Mouse (Mus musculus): ENCODE data around the gene Dtx3l. TPM values are rescaled to one million over a fixed set of nuclear protein-coding genes. Genes with fewer than 3 reads are reported as not detected.

Gene Dtx3l
- polyA plus RNA-seq (2017; shearing (Covaris generic)), result 22.8 TPM

DNA sequence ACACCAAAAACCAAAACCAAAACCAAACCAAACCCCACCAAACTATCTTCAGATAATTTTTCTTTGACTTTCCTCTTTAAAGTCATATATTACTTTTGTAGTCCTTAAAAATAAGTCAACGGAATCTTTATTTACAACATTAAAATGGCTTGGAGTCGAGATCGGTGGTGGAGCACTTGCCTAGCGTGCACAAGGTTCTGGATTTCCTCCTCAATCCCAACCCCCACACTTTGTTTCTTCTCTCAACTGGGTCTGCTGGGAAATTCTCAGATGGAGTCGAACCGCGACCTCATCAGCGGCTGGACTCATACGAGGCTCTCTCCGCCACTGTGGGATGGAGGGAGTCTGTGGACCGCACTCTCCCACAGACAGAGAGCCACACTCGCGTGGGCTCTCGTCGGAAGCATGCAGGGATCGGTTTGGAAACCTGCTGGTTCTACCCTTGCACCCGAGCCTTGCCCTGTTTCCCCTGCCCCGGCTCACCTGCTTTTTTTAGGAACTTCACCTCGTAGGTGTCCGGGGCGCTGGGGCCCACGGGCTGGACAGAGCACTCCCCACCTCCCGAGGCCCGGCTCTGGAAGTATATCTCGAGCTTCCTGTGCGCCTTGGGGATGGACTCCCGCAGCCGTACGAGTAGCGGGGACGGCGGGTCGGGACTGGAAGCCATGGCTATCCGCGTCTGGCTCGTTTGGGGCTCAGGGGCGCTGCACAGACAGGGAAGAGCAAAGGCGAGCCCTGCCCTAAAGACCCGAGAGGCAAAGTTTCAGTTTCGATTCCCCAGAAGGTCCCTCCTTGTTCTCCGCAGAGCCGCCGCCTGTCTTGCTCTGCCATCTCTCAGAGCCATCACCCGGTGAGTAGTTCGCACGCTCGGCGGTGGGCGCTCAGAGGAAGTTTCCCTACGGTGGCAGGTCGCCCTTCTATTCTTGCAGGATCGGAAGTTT is at the start of gene Dtx3l, which contains the start of gene Parp9:
Gene Dtx3l (minus strand): TSS at position 941 of the 941 bp plus-strand sequence.
Gene Parp9 (plus strand): TSS at position 260 of the 941 bp plus-strand sequence.

DNA sequence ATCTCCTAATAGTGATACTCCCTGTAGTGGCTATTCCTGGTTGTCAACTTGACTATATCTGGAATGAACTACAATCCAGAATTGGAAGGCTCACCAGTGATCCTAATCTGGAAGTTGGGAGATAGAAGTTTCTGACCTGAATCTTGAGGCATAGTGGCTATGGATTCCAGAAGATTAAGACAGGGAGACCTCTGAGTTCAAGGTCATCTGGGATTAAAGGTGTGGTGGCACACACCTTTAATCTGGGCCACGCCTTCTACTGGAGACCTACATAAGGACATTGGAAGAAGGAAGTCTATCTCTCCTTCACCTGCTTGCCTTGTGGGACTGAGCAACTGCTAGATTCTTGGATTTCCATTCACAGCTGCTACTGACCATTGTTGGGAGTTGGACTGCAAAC is 39.5 kb upstream of the Dtx3l start, which contains the start of gene Kpna1:
Gene Kpna1 (plus strand): TSS at position 301 of the 400 bp plus-strand sequence.

Other genes starting within 250 kb of the Dtx3l start
- 24.0 TPM for gene Dirc2, start 169.8 kb downstream of the Dtx3l start, polyA plus RNA-seq (2017; shearing (Covaris generic))
- gene Hspbap1, start 168.8 kb downstream of the Dtx3l start, polyA plus RNA-seq (2017; shearing (Covaris generic)), result 11.7 TPM
- gene Parp14, start 67.6 kb downstream of the Dtx3l start, polyA plus RNA-seq (2017; shearing (Covaris generic)), result 43.6 TPM
- 37.4 TPM for gene Parp9, start 681 bp downstream of the Dtx3l start, polyA plus RNA-seq (2017; shearing (Covaris generic))
- gene Kpna1, start 39.6 kb upstream of the Dtx3l start, polyA plus RNA-seq (2017; shearing (Covaris generic)), result 214 TPM
- gene Wdr5b, start 102.0 kb upstream of the Dtx3l start, polyA plus RNA-seq (2017; shearing (Covaris generic)), result 2.6 TPM
- 56.6 TPM for gene Fam162a, start 132.4 kb upstream of the Dtx3l start, polyA plus RNA-seq (2017; shearing (Covaris generic))
- 20.7 TPM for gene Ccdc58, start 132.5 kb upstream of the Dtx3l start, polyA plus RNA-seq (2017; shearing (Covaris generic))
- not detected for gene Csta1, start 192.1 kb upstream of the Dtx3l start, polyA plus RNA-seq (2017; shearing (Covaris generic))
- gene Stfa2l1, start 217.7 kb upstream of the Dtx3l start, polyA plus RNA-seq (2017; shearing (Covaris generic)), result not detected
- not detected for gene Gm5483, start 245.1 kb upstream of the Dtx3l start, polyA plus RNA-seq (2017; shearing (Covaris generic))